Mouse (Mus musculus): ENCODE measurements at regions not wholly inside any gene's neighbourhood (a gene's known extent, or its start where the extent isn't known, plus 50 kb on each side); places are given as distances from the start of the nearest gene placed in this dataset.
A peak's percentile ranks its signal among the peaks of the same experiment; 100 is the strongest.

DNA sequence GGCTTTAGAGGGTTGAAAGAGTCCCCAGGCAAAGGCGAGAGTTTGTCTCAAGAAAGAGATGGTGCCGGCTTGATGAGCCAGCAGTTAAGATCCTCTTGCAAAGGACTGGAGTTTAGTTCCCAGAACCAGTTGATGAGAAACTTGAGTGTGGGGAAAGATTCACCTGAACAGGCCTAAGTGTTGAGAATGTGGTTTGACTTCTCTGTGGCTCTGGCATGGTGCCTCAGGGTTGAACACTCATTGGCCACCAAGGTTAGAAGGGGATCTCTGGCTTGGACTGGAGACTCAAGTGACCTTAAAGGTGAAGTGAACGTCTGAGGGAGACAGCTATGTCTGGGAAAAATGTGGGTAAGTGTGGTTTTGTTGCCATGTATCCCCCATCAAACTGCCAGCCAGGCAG is 142.8 kb downstream of the Inhbb start:
- H3K27ac ChIP-seq, result no peak overlapping the region
- no peaks in the 10 kb centered on the region for H3K36me3 ChIP-seq
- H3K9me3 ChIP-seq, result no peaks in the 10 kb centered on the region
- H3K4me2 ChIP-seq (replicated peaks), result no peak overlapping the region
- H3K4me3 ChIP-seq, result no peak overlapping the region
- no peaks in the 10 kb centered on the region for H3K27me3 ChIP-seq (replicated peaks)
- H3K9ac ChIP-seq, result no peak overlapping the region
- no peaks in the 10 kb centered on the region for H3K4me1 ChIP-seq
- no peak for ATAC-seq (ENCODE audit: low FRiP score, low read depth)
- 84% methylated on average over 3 of the region's 3 CpGs for WGBS

DNA sequence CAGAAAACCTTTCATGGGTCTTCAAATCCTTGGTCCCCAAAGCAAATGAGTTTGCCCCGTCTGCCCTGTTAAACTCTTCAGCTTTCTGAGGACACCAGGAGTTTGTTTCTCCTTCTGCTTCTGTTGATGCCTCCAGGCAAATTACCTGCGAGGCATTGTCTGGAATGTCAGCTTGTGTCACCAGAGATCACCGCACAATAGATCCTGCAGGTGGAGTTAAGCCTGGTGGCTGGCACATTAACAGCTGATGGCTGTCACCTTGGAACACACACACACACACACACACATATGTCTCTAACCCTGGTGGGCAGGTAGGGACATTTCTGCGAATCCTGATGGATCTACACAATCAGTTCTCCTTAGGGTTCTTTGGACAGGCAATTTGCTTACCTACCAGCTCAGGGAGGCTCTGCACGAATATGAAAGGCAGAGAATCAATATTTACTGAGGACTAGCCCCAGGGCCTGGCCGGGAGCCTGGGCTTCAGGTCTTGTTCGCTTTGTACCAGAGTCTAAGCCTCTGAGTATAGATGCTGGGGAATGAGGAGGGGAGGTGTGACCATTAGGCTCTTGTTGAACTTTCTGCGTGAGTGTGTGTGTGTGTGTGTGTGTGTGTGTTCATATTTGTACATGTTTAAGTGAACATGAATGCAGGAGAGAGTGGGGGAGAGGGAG is 143.4 kb downstream of the Inhbb start:
- Histone ChIP-seq H3K4me1 (no peaks in the 10 kb centered on the region), H3K9ac (no peak overlapping the region), H3K36me3 (no peaks in the 10 kb centered on the region), H3K9me3 (no peaks in the 10 kb centered on the region), H3K27me3 (replicated peaks) (no peaks in the 10 kb centered on the region), H3K27ac (no peak overlapping the region), H3K4me3 (no peak overlapping the region), H3K4me2 (replicated peaks) (no peak overlapping the region)
- no peak for ATAC-seq (ENCODE audit: low FRiP score, low read depth)
- WGBS, result 85% methylated on average over 8 of the region's 8 CpGs

DNA sequence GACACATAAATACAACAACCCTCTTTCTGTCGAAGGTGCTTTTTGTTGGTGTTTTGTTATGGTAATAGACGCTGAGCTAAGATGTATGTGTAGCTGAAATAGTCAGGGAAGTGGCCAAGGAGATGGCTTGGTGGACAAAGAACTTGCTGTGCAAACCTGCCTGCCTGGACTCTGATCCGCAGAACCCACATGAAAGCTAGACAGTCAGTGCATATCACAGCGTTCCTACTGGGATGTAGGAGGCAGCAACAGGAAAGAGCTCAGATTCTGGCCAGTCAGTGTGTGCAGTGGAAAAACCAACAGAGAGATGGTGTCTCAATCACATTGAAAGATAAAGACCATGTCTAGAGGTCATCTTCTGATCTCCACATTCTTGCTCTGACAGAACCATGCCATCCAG is 144.1 kb downstream of the Inhbb start:
- Histone ChIP-seq H3K4me2 (replicated peaks) (no peak overlapping the region), H3K9me3 (no peaks in the 10 kb centered on the region), H3K27me3 (replicated peaks) (no peaks in the 10 kb centered on the region), H3K36me3 (no peaks in the 10 kb centered on the region), H3K9ac (no peak overlapping the region), H3K27ac (no peak overlapping the region), H3K4me1 (no peaks in the 10 kb centered on the region), H3K4me3 (no peak overlapping the region)
- 67% methylated on average over 4 of the region's 4 CpGs for WGBS
- ATAC-seq (ENCODE audit: low FRiP score, low read depth), result no peak

DNA sequence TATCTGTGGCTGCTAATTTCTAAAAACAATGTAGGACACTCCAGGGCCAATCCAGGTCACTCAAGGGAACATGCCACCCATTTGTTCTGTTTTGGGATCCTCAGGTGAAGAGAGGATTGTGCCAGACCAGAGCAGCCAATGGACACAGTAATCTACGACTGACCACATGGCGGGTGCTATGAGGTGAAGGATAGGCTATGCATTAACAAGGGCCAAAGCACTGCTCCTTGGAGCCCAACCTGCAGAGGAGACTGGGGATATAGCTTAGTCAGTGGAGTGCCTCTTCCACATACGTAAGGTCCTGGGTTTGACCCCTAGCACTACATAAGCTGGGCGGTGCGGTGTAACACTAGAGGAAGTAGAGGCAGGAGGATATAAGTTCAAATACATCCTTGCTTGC is 156.0 kb downstream of the Inhbb start:
- Histone ChIP-seq H3K4me1 (peaks cover 7% of the 10 kb centered on the region; the same call in 1 of the 2 replicates), H3K27ac (no peak overlapping the region), H3K4me3 (no peak overlapping the region), H3K27me3 (replicated peaks) (no peaks in the 10 kb centered on the region), H3K9me3 (no peaks in the 10 kb centered on the region), H3K36me3 (no peaks in the 10 kb centered on the region), H3K4me2 (replicated peaks) (no peak overlapping the region), H3K9ac (no peak overlapping the region)
- peak; percentile 46; the same call in 1 of the 2 replicates for ATAC-seq (ENCODE audit: low FRiP score, low read depth)
- WGBS, result 91% methylated on average over 5 of the region's 5 CpGs

DNA sequence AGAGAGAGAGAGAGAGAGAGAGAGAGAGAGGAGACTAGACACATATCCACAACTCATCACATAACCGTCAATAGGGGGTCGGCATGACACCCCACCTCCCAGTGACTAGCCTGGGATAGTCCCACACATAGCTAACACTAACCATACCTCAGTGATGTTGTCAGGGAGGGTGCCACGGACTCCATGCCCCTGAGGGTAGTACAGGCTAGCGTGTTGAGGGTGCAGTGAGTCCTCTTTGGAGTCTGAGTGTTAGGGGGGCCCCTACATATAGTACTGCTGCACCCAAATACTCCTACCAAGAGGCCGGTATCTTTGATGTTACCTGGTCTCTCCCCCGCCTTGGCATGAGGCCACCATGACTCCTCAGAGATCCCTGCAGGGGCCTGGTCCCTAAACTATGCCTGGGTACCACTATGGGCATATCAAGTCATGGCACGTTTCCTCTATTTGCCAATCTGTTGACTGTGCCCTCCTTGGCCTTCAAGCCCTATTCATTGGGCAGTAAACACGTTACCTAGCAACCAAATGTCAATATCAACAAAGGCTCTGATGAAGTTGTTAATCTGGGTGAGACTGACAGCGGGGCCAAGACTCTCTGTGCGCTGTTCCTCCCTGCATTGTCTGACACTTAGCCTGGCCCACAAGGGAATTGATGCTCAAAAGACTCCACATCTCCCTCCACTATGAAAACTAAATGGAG is 156.7 kb downstream of the Inhbb start:
- ATAC-seq (ENCODE audit: low FRiP score, low read depth), result peak; percentile 83
- H3K4me2 ChIP-seq (replicated peaks), result no peak overlapping the region
- H3K4me1 ChIP-seq, result peaks cover 7% of the 10 kb centered on the region; the same call in 1 of the 2 replicates
- no peak overlapping the region for H3K4me3 ChIP-seq
- H3K27me3 ChIP-seq (replicated peaks), result no peaks in the 10 kb centered on the region
- no peaks in the 10 kb centered on the region for H3K9me3 ChIP-seq
- no peak overlapping the region for H3K9ac ChIP-seq
- H3K36me3 ChIP-seq, result no peaks in the 10 kb centered on the region
- 59% methylated on average over 10 of the region's 10 CpGs for WGBS
- no peak overlapping the region for H3K27ac ChIP-seq

DNA sequence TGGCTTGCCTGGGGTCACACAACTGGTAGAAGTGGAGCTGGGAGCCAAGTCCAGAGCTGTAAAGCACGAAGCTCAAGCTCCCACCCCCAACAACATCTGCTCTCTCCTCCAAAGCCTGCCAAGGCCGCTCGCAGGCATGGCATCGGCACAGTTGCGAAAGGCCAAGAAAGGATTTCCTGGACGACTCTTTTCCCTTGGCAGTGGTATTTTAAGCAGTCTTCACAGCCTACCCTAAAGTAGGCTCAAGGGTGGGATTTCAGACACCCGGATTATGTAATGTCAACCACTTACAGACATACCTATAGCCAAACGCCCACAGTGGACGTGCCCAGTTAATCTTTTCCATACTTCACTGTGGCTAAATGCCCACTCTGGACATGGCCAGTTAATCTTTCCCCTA is 162.6 kb downstream of the Inhbb start:
- Histone ChIP-seq H3K9me3 (no peaks in the 10 kb centered on the region), H3K4me2 (replicated peaks) (no peak overlapping the region), H3K9ac (no peak overlapping the region), H3K4me1 (peaks cover 5% of the 10 kb centered on the region; the same call in 1 of the 2 replicates), H3K27ac (no peak overlapping the region), H3K36me3 (no peaks in the 10 kb centered on the region), H3K27me3 (replicated peaks) (no peaks in the 10 kb centered on the region), H3K4me3 (no peak overlapping the region)
- 92% methylated on average over 9 of the region's 9 CpGs for WGBS
- ATAC-seq (ENCODE audit: low FRiP score, low read depth), result no peak

DNA sequence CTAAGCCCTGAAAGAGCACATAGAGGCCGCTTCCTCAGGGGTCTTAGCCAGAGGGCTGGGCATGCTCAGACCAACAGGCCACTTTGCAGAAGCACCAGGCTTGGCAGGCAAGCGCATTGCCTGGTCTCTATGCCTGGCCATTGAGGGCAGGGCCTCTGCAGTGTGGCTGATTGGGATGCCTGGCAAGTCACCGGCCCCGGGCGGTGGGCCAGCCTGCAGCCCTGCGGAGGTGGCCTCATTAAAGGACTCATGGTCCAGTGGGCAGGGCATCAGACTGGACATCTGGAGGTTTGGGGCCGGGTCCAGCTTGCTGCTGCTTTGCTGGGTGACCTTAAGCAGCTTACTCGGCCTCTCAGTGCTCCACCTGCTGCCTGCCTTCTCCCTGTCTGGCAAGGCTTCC is 165.3 kb downstream of the Inhbb start:
- Histone ChIP-seq H3K9ac (no peak overlapping the region), H3K36me3 (no peaks in the 10 kb centered on the region), H3K27ac (no peak overlapping the region), H3K4me3 (no peak overlapping the region), H3K4me1 (peaks cover 5% of the 10 kb centered on the region; the same call in 1 of the 2 replicates), H3K9me3 (no peaks in the 10 kb centered on the region), H3K4me2 (replicated peaks) (no peak overlapping the region), H3K27me3 (replicated peaks) (no peaks in the 10 kb centered on the region)
- 76% methylated on average over 8 of the region's 8 CpGs for WGBS
- ATAC-seq (ENCODE audit: low FRiP score, low read depth), result no peak

DNA sequence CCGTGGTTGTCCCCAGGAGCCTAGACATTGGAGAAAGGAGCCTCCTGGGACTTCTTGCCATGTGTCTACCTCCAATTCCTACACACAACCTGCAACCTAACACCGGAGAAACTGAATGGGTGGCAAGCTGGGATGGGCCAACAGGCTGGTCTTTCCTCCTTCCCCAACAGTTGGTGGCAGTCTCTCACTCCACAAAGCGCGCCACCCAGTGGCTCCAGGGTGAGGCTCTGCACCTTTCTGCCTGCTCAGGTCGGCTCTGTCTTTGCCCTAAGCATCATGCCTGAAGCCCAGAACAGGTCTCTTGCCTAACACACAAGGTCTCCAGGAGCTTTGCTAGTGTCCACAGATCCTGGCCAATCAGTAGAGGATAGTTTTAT is 166.0 kb downstream of the Inhbb start:
- Histone ChIP-seq H3K4me1 (peaks cover 5% of the 10 kb centered on the region; the same call in 1 of the 2 replicates), H3K4me3 (no peak overlapping the region), H3K9ac (no peak overlapping the region), H3K27me3 (replicated peaks) (no peaks in the 10 kb centered on the region), H3K4me2 (replicated peaks) (no peak overlapping the region), H3K36me3 (no peaks in the 10 kb centered on the region), H3K9me3 (no peaks in the 10 kb centered on the region), H3K27ac (no peak overlapping the region)
- WGBS, result 49% methylated on average over 5 of the region's 5 CpGs
- peak; percentile 17; the same call in 1 of the 2 replicates for ATAC-seq (ENCODE audit: low FRiP score, low read depth)

DNA sequence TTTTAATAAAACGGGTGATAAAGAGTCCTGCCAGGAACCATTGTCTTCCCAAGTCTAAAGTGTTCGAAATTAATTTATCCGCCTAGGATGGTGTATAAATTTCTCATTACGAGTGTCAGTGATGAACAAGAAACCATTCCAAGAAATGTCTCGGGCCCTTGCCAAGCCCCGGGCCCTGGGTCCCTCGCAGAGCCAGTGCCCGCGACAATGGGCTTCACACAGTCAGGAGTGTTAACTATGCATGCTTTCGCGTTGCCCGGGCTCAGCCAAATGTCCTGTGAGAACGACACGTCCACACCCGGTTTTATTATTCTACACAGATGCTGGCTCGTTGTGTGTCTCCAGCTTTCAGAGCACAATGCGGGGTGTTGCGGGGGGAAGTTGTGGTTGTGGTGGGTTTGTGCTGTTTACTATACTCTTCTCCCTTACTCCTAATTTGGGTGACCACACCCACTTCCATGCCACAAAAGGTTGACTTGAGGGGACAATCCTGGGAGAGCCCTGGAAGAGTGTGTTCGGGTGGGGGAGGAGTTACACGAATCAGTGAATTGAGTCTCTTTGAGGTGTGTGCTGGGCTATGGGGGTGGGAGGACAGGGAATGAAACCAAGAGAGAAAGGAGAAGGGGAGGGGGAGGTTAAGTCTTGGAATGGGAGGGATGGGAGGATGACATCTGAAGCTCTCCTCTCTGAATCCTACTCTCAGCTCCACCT is 166.5 kb downstream of the Inhbb start:
- H3K27ac ChIP-seq, result no peak overlapping the region

DNA sequence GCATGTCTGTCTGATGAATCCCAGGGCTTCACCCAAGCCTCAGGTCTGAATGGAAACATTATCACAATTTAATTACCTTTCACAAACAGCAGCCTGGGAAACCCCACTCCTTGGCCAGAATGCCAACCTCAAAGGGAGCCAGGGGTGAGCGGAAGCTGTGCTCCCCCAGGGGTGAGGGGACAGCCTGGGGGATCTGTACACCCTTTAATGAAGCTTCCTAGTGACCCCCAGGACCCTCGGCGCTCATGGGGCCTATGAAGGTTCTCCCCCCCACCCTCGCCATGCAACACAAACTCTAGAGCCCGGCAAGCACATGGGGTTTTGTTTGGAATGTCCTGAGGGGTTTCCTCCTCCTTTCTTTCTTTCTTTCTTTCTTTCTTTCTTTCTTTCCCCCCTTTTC is 167.1 kb downstream of the Inhbb start:
- no peak overlapping the region for H3K9ac ChIP-seq
- 58% methylated on average over 5 of the region's 5 CpGs for WGBS
- peaks cover 5% of the 10 kb centered on the region; the same call in 1 of the 2 replicates for H3K4me1 ChIP-seq
- no peaks in the 10 kb centered on the region for H3K9me3 ChIP-seq
- H3K27ac ChIP-seq, result no peak overlapping the region
- H3K27me3 ChIP-seq (replicated peaks), result no peaks in the 10 kb centered on the region
- no peaks in the 10 kb centered on the region for H3K36me3 ChIP-seq
- ATAC-seq (ENCODE audit: low FRiP score, low read depth), result peak; percentile 46
- no peak overlapping the region for H3K4me2 ChIP-seq (replicated peaks)
- no peak overlapping the region for H3K4me3 ChIP-seq

More for the DNA sequence above, 166.5 kb downstream of the Inhbb start:
- H3K9ac ChIP-seq, result no peak overlapping the region
- no peak overlapping the region for H3K4me3 ChIP-seq
- H3K36me3 ChIP-seq, result no peaks in the 10 kb centered on the region
- no peaks in the 10 kb centered on the region for H3K27me3 ChIP-seq (replicated peaks)
- WGBS, result 34% methylated on average over 20 of the region's 20 CpGs
- peak; percentile 92 for ATAC-seq (ENCODE audit: low FRiP score, low read depth)
- no peaks in the 10 kb centered on the region for H3K9me3 ChIP-seq
- H3K4me1 ChIP-seq, result peaks cover 5% of the 10 kb centered on the region; the same call in 1 of the 2 replicates
- H3K4me2 ChIP-seq (replicated peaks), result no peak overlapping the region

DNA sequence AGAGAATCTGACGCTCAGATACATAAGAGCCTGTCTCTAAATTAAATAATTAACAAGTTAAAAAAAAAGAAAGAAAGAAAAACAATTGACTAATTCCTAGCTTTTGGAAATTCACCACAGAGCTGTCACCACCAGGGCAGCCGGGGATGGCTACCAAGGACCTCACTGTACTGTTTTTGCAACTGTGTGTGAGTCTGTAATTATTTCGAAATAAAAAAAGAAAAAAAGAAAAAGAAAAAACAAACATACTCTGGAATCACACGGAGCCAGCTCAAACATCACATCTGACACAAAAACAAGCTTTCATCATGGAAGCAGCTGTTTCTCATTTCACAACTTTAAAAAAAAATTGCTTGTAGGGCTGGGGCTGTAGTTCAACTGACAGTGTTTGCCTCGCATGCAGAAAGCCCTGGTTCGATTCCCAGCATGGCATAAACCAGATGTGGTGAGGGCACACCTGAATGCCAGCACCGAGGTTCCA is 168.6 kb downstream of the Inhbb start:
- peaks cover 5% of the 10 kb centered on the region; the same call in 1 of the 2 replicates for H3K4me1 ChIP-seq
- H3K36me3 ChIP-seq, result no peaks in the 10 kb centered on the region
- H3K27ac ChIP-seq, result no peak overlapping the region
- H3K9ac ChIP-seq, result no peak overlapping the region
- WGBS, result 78% methylated on average over 7 of the region's 7 CpGs
- no peak overlapping the region for H3K4me2 ChIP-seq (replicated peaks)
- no peaks in the 10 kb centered on the region for H3K27me3 ChIP-seq (replicated peaks)
- no peak for ATAC-seq (ENCODE audit: low FRiP score, low read depth)
- no peaks in the 10 kb centered on the region for H3K9me3 ChIP-seq
- no peak overlapping the region for H3K4me3 ChIP-seq

DNA sequence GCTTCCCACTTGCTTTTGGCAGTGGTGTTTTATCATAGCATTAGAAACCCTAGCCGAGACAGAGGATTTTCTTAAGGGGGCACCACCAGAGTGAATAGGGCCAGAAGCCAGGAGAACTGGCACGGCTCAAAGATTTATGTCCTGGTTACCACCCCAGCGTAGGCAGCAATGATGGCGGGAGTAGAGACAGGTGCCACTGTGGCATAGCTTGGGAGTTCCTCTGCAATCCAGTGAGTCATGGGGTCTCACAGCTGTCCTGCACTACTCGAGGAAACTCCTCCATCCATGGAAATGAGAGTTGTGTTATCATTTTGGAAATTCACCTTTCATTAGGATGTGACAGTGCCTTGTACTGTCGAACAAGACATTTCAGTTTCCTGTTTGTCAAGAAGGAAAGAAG is 169.6 kb downstream of the Inhbb start:
- Histone ChIP-seq H3K9me3 (no peaks in the 10 kb centered on the region), H3K36me3 (no peaks in the 10 kb centered on the region), H3K4me2 (replicated peaks) (no peak overlapping the region), H3K4me1 (peaks cover 5% of the 10 kb centered on the region; the same call in 1 of the 2 replicates), H3K27me3 (replicated peaks) (no peaks in the 10 kb centered on the region), H3K9ac (no peak overlapping the region), H3K27ac (no peak overlapping the region), H3K4me3 (no peak overlapping the region)
- no peak for ATAC-seq (ENCODE audit: low FRiP score, low read depth)
- 87% methylated on average over 6 of the region's 6 CpGs for WGBS

Data from neural tube, embryonic 12.5 days (tissue).